Mouse (Mus musculus) G1E (cell line): ENCODE measurements around the gene Nkx2-3.

Experiments
- CTCF ChIP-seq: IDR thresholded peaks from 2 replicates; pipeline ENCODE4 v1.5.1; 2012; ENCODE audit warnings: low read depth, low read length, inconsistent platforms, mixed read lengths
- GATA1 ChIP-seq: IDR thresholded peaks from 2 replicates; pipeline ENCODE4 v1.6.1; 2012; ENCODE audit warnings: borderline replicate concordance, low read length, inconsistent platforms, mixed read lengths
- GATA2 ChIP-seq: IDR thresholded peaks from 2 replicates; pipeline ENCODE4 v1.6.1; 2012; ENCODE audit warnings: low read depth, low read length, inconsistent platforms, borderline replicate concordance
- POLR2AphosphoS5 ChIP-seq: IDR thresholded peaks from 2 replicates; pipeline ENCODE4 v1.6.1; 2012; ENCODE audit warnings: low read depth, low read length, inconsistent platforms; ENCODE audit not compliant: insufficient replicate concordance
- TAL1 ChIP-seq: conservative IDR thresholded peaks from 2 replicates; pipeline ENCODE4 v1.6.1; 2012; ENCODE audit warnings: low read depth, low read length, inconsistent platforms, mixed read lengths

- TF ChIP-seq CTCF (no peak), TAL1 (no peak), POLR2AphosphoS5 (no peak), GATA1 (no peak), GATA2 (no peak)
Measured at GRCm38 (mm10) chr19:43609458-43610330, 2.4 kb upstream of the Nkx2-3 start.
